Mouse (Mus musculus) heart, adult 2 months (tissue): ENCODE measurements around the gene Pgk1. TPM values are rescaled to one million over a fixed set of nuclear protein-coding genes. Genes with fewer than 3 reads are reported as not detected.

Experiments used
- DNase-seq, 2 experiments: peaks; one replicate each; pipeline ENCODE4 v3.0.0; 2021
- H3K27ac ChIP-seq: fragments of 200-600 bp; 2 replicates; pipeline ENCODE4 v1.8.1; 2022
- H3K27me3 ChIP-seq: fragments of 200-500 bp; 2 replicates; pipeline ENCODE4 v1.6.1; 2012; ENCODE audit warnings: mild to moderate bottlenecking, low read length, inconsistent platforms, mixed read lengths; ENCODE audit not compliant: control insufficient read depth, insufficient read depth
- H3K36me3 ChIP-seq: fragments of 200-500 bp; 2 replicates; pipeline ENCODE4 v1.6.1; 2012; ENCODE audit warnings: low read length, inconsistent platforms; ENCODE audit not compliant: control insufficient read depth, insufficient read depth
- H3K4me1 ChIP-seq: fragments of 200-500 bp; 2 replicates; pipeline ENCODE4 v1.6.1; 2011; ENCODE audit warnings: low read length; ENCODE audit not compliant: control insufficient read depth, insufficient read depth
- H3K4me3 ChIP-seq: fragments of 200-600 bp; 2 replicates; pipeline ENCODE4 v1.8.1; 2022
- H3K79me2 ChIP-seq: fragments of 200-500 bp; replicated peaks from 2 replicates; pipeline ENCODE4 v1.6.1; 2012; ENCODE audit warnings: mild to moderate bottlenecking, inconsistent platforms, low read length, moderate library complexity, mixed read lengths; ENCODE audit not compliant: control insufficient read depth, insufficient read depth
- H3K9ac ChIP-seq: fragments of 200-500 bp; 2 replicates; pipeline ENCODE4 v1.6.1; 2012; ENCODE audit warnings: low read depth, mild to moderate bottlenecking, control low read depth, inconsistent platforms, low read length, mixed read lengths
- CTCF ChIP-seq: fragments of 200-600 bp; IDR thresholded peaks from 2 replicates; pipeline ENCODE4 v1.8.1; 2022; ENCODE audit warnings: antibody characterized with exemption, mild to moderate bottlenecking, moderate library complexity
- EP300 ChIP-seq: fragments of 200-500 bp; IDR thresholded peaks from 2 replicates; pipeline ENCODE4 v1.6.1; 2011; ENCODE audit warnings: low read depth, low read length, control low read depth; ENCODE audit not compliant: insufficient read depth
- POLR2A ChIP-seq: fragments of 200-500 bp; IDR thresholded peaks from 2 replicates; pipeline ENCODE4 v1.6.1; 2011; ENCODE audit warnings: mild to moderate bottlenecking, low read depth, low read length, control low read depth; ENCODE audit not compliant: insufficient read depth
- WGBS: fragments of 180-500 bp; shearing (Covaris S2); methylation state at CpG from one replicate; pipeline ENCODE4 v1.1.7; 2018; 5-methylcytosine and 5-hydroxymethylcytosine counted together
- intact Hi-C: fragments of 180-260 bp; cut with DNase I; formaldehyde crosslinking; loops from one replicate; pipeline ENCODE4 v1.15.1; 2025
- polyA plus RNA-seq: library from polyadenylated mRNA; depleted of rRNA; stranded (reverse); fragments of >200 nt; gene quantifications from 2 replicates; pipeline ENCODE4 v1.2.3, GENCODE M21; 2012
- total RNA-seq, 2 experiments: library from RNA; stranded (reverse); gene quantifications; 2 replicates each; pipeline ENCODE4 v1.2.3; 2021

Pgk1 gene
- total and polyA plus RNA-seq, 3 experiments, result 237 to 456 (median 424) TPM

GRCm38 (mm10) chrX:106171853-106172154, 15.1 kb upstream of the Pgk1 start:
- 60% methylated on average over 6 of the region's 6 CpGs for WGBS
- Histone ChIP-seq H3K27me3 (no peaks in the 10 kb centered on the region), H3K4me1 (no peaks in the 10 kb centered on the region), H3K27ac (no peak overlapping the region), H3K79me2 (no peaks in the 10 kb centered on the region), H3K36me3 (no peaks in the 10 kb centered on the region), H3K9ac (0 out of 2 replicates have a peak overlapping the region, but pooled peaks have one; percentile 51), H3K4me3 (no peak overlapping the region)
- DNase-seq, result no peak
- intact Hi-C loops, result loop anchor here (1.0 kb wide), 1 partner anchor 146 kb away; no protein-coding TSS in a partner anchor
- TF ChIP-seq POLR2A (no peak), EP300 (no peak), CTCF (no peak)

- TF ChIP-seq CTCF (no peak), EP300 (no peak), POLR2A (no peak)
- Histone ChIP-seq H3K4me1 (no peaks in the 10 kb centered on the region), H3K36me3 (no peaks in the 10 kb centered on the region), H3K27ac (no peak overlapping the region), H3K27me3 (no peaks in the 10 kb centered on the region), H3K79me2 (no peaks in the 10 kb centered on the region), H3K9ac (no peak overlapping the region), H3K4me3 (no peak overlapping the region)
- WGBS, result 66% methylated on average over 9 of the region's 9 CpGs
- no peak for DNase-seq
- intact Hi-C loops, result no loop called here
Observed at GRCm38 (mm10) chrX:106176331-106176730, 10.6 kb upstream of the Pgk1 start.

- Histone ChIP-seq H3K4me1 (peaks cover 4% of the 10 kb centered on the region), H3K9ac (no peak overlapping the region), H3K36me3 (peaks cover 9% of the 10 kb centered on the region), H3K27ac (no peak overlapping the region), H3K4me3 (no peak overlapping the region), H3K27me3 (no peaks in the 10 kb centered on the region), H3K79me2 (no peaks in the 10 kb centered on the region)
- WGBS, result 32% methylated on average over 4 of the region's 4 CpGs
- TF ChIP-seq CTCF, result no peak
- no peak for TF ChIP-seq POLR2A
- no peak for TF ChIP-seq EP300
- intact Hi-C loops, result loop anchor here (10.0 kb wide), 1 partner anchor 259 kb away; the partner anchor contains the start of gene Atrx
- no peak for DNase-seq
Observed at GRCm38 (mm10) chrX:106184279-106184678, 2.6 kb upstream of the Pgk1 start.

- TF ChIP-seq CTCF, result no peak
- TF ChIP-seq EP300, result no peak
- no peak for TF ChIP-seq POLR2A
- Histone ChIP-seq H3K9ac (no peak overlapping the region), H3K79me2 (no peaks in the 10 kb centered on the region), H3K27me3 (no peaks in the 10 kb centered on the region), H3K36me3 (peaks cover 14% of the 10 kb centered on the region), H3K27ac (peak overlapping the region; percentile 84), H3K4me1 (peaks cover 6% of the 10 kb centered on the region), H3K4me3 (no peak overlapping the region)
- intact Hi-C loops, result loop anchor here (5.0 to 10.0 kb wide), 2 partner anchors 158 to 261 kb away; partner anchors contain the start of genes Atp7a and Atrx
- no peak for DNase-seq
- 33% methylated on average over 5 of the region's 5 CpGs for WGBS
Observed at GRCm38 (mm10) chrX:106185706-106186105, 1.2 kb upstream of the Pgk1 start.

- H3K79me2 ChIP-seq, result no peaks in the 10 kb centered on the region; the same call in 1 of the 2 replicates
- H3K4me3 ChIP-seq, result peak overlapping the region; percentile 51
- TF ChIP-seq POLR2A, result no peak
- TF ChIP-seq CTCF, result no peak
- TF ChIP-seq EP300, result no peak
- intact Hi-C loops, result loop anchor here (5.0 to 10.0 kb wide), 2 partner anchors 160 to 263 kb away; partner anchors contain the start of genes Atp7a and Atrx
- H3K4me1 ChIP-seq, result peaks cover 6% of the 10 kb centered on the region
- H3K27me3 ChIP-seq, result no peaks in the 10 kb centered on the region
- peak overlapping the region; percentile 35 for H3K9ac ChIP-seq
- peak overlapping the region; percentile 75 for H3K27ac ChIP-seq
- peak; percentile 23 to 42 for DNase-seq
- H3K36me3 ChIP-seq, result peaks cover 14% of the 10 kb centered on the region
- WGBS, result 17% methylated on average over 12 of the region's 12 CpGs
Observed at GRCm38 (mm10) chrX:106187737-106188136, 837 bp downstream of the Pgk1 start.

GRCm38 (mm10) chrX:106189356-106189755, 2.5 kb downstream of the Pgk1 start:
- H3K27me3 ChIP-seq, result no peaks in the 10 kb centered on the region
- peaks cover 14% of the 10 kb centered on the region for H3K36me3 ChIP-seq
- H3K27ac ChIP-seq, result no peak overlapping the region
- intact Hi-C loops, result loop anchor here (5.0 to 10.0 kb wide), 2 partner anchors 162 to 265 kb away; partner anchors contain the start of genes Atp7a and Atrx
- no peak overlapping the region for H3K4me3 ChIP-seq
- H3K4me1 ChIP-seq, result peaks cover 6% of the 10 kb centered on the region
- no peak overlapping the region for H3K9ac ChIP-seq
- TF ChIP-seq CTCF (no peak), EP300 (no peak), POLR2A (no peak)
- no peak for DNase-seq
- WGBS, result 28% methylated on average over 5 of the region's 5 CpGs
- H3K79me2 ChIP-seq, result no peaks in the 10 kb centered on the region; the same call in 1 of the 2 replicates
